Mouse (Mus musculus): Measurements from ENCODE around the gene Nek11. TPM values are rescaled to one million over a fixed set of nuclear protein-coding genes. Genes with fewer than 3 reads are reported as not detected.

Nek11 gene
- total and polyA plus RNA-seq, 3 experiments: not detected

GRCm38 (mm10) chr9:105366199-105366598 lies 29.1 kb downstream of the Nek11 start:
- H3K9me3 ChIP-seq (replicated peaks): 0 out of 2 replicates have a peak, but pooled peaks cover 3% of the 10 kb centered on the region
- H3K4me3 ChIP-seq (ENCODE audit: low read depth, low read length): no peak overlapping the region
- H3K27me3 ChIP-seq (ENCODE audit: insufficient read depth, low read length): no peaks in the 10 kb centered on the region
- no peak for DNase-seq (ENCODE audit: low spot score)
- H3K4me1 ChIP-seq (ENCODE audit: insufficient read depth, low read depth, low read length): no peaks in the 10 kb centered on the region
- TF ChIP-seq TAL1 (conservative IDR thresholded peaks at IDR 0.05; ENCODE audit: low read depth, low read length): no peak
- no peak for TF ChIP-seq CTCF (IDR thresholded peaks at IDR 0.05; ENCODE audit: low read depth, low read length)
- TF ChIP-seq GATA2 (IDR thresholded peaks at IDR 0.05; ENCODE audit: borderline replicate concordance, low read depth, low read length): no peak
- TF ChIP-seq POLR2AphosphoS5 (IDR thresholded peaks at IDR 0.05; ENCODE audit: insufficient replicate concordance, low read depth, low read length): no peak
- TF ChIP-seq GATA1 (IDR thresholded peaks at IDR 0.05; ENCODE audit: borderline replicate concordance, low read length): no peak
- no peak for ATAC-seq (ENCODE audit: extremely low read depth, insufficient number of reproducible peaks, low FRiP score, poor library complexity, severe bottlenecking)
- H3K36me3 ChIP-seq (replicated peaks): no peaks in the 10 kb centered on the region

DNA sequence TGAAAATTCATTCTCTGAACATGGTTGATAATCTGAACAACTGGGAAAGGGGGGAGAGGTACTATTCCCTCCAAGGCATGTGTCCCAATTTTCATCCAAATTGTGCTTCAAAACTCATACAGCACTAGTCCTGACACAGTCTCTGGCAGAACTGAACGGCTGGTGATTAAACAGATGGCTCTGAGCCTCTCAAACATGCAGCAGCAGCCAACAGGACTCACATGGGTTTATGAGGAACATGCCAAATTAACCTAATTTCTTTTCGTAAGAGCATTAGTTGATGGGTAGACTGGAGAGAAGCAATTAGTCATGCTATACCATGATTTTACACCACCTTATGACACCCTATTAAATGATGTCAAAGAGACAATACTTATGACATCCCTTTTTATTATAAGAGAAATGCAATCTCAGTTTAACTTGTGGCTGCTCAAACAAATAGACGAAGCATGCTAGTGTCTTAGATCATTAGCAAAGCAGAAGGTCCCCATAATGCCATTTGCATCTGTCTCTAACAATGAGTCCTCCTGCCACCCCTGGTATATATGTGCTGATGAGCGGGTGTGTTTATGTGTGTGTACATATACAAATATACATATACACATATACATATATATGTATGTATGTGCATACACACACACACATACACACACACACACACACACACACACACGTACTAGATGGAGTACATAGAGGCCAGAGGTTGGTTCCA lies 31.6 kb downstream of the Nek11 start:
- TF ChIP-seq GATA1 (IDR thresholded peaks at IDR 0.05; ENCODE audit: borderline replicate concordance, low read length) (no peak), GATA2 (IDR thresholded peaks at IDR 0.05; ENCODE audit: borderline replicate concordance, low read depth, low read length) (no peak), CTCF (IDR thresholded peaks at IDR 0.05; ENCODE audit: low read depth, low read length) (no peak)
- ATAC-seq (ENCODE audit: extremely low read depth, insufficient number of reproducible peaks, low FRiP score, poor library complexity, severe bottlenecking): no peak
- H3K9me3 ChIP-seq (replicated peaks): 0 out of 2 replicates have a peak, but pooled peaks cover 3% of the 10 kb centered on the region

GRCm38 (mm10) chr9:105362181-105362580 lies 33.1 kb downstream of the Nek11 start:
- Histone ChIP-seq H3K9me3 (replicated peaks) (0 out of 2 replicates have a peak, but pooled peaks cover 3% of the 10 kb centered on the region), H3K4me3 (ENCODE audit: low read depth, low read length) (no peak overlapping the region), H3K27me3 (ENCODE audit: insufficient read depth, low read length) (no peaks in the 10 kb centered on the region), H3K36me3 (replicated peaks) (no peaks in the 10 kb centered on the region), H3K4me1 (ENCODE audit: insufficient read depth, low read depth, low read length) (no peaks in the 10 kb centered on the region)
- DNase-seq (ENCODE audit: low spot score): no peak
- TF ChIP-seq CTCF (IDR thresholded peaks at IDR 0.05; ENCODE audit: low read depth, low read length) (no peak), GATA2 (IDR thresholded peaks at IDR 0.05; ENCODE audit: borderline replicate concordance, low read depth, low read length) (no peak), TAL1 (conservative IDR thresholded peaks at IDR 0.05; ENCODE audit: low read depth, low read length) (no peak), POLR2AphosphoS5 (IDR thresholded peaks at IDR 0.05; ENCODE audit: insufficient replicate concordance, low read depth, low read length) (no peak)
- ATAC-seq (ENCODE audit: extremely low read depth, insufficient number of reproducible peaks, low FRiP score, poor library complexity, severe bottlenecking): no peak

More for the DNA sequence above, 31.6 kb downstream of the Nek11 start:
- H3K4me1 ChIP-seq (ENCODE audit: insufficient read depth, low read depth, low read length): no peaks in the 10 kb centered on the region
- no peak for DNase-seq (ENCODE audit: low spot score)
- H3K27me3 ChIP-seq (ENCODE audit: insufficient read depth, low read length): no peaks in the 10 kb centered on the region
- H3K36me3 ChIP-seq (replicated peaks): no peaks in the 10 kb centered on the region
- H3K4me3 ChIP-seq (ENCODE audit: low read depth, low read length): no peak overlapping the region

DNA sequence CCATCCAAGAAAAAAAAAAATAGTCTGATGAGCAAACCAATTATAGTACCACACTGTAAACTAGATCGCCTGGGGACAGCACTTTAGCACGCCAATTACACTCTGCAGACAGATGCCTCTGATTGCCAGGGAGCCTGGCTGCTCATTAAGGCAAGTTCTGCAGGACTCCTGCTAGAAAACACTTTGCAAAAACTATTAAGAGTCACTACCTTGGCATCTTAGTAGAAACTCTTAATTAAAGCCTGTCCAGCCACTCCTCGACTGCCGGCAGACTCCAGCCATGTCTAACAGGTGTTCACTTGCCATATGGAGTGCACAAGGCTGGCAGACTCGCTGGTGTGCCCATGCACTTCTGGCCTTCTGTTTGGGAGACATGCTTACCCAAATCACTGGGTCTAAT lies 46.3 kb downstream of the Nek11 start:
- no peaks in the 10 kb centered on the region for H3K27me3 ChIP-seq (ENCODE audit: insufficient read depth, low read length)
- no peak for ATAC-seq (ENCODE audit: extremely low read depth, insufficient number of reproducible peaks, low FRiP score, poor library complexity, severe bottlenecking)
- peaks cover 8% of the 10 kb centered on the region for H3K9me3 ChIP-seq (replicated peaks)
- DNase-seq (ENCODE audit: low spot score): no peak
- H3K4me1 ChIP-seq (ENCODE audit: insufficient read depth, low read depth, low read length): no peaks in the 10 kb centered on the region
- H3K36me3 ChIP-seq (replicated peaks): no peaks in the 10 kb centered on the region
- TF ChIP-seq POLR2AphosphoS5 (IDR thresholded peaks at IDR 0.05; ENCODE audit: insufficient replicate concordance, low read depth, low read length) (no peak), CTCF (IDR thresholded peaks at IDR 0.05; ENCODE audit: low read depth, low read length) (no peak), TAL1 (conservative IDR thresholded peaks at IDR 0.05; ENCODE audit: low read depth, low read length) (no peak), GATA2 (IDR thresholded peaks at IDR 0.05; ENCODE audit: borderline replicate concordance, low read depth, low read length) (no peak), GATA1 (IDR thresholded peaks at IDR 0.05; ENCODE audit: borderline replicate concordance, low read length) (no peak)
- H3K4me3 ChIP-seq (ENCODE audit: low read depth, low read length): no peak overlapping the region

GRCm38 (mm10) chr9:105348242-105349031 lies 46.9 kb downstream of the Nek11 start:
- TF ChIP-seq GATA2 (IDR thresholded peaks at IDR 0.05; ENCODE audit: borderline replicate concordance, low read depth, low read length): no peak
- TF ChIP-seq POLR2AphosphoS5 (IDR thresholded peaks at IDR 0.05; ENCODE audit: insufficient replicate concordance, low read depth, low read length): no peak
- no peak for TF ChIP-seq GATA1 (IDR thresholded peaks at IDR 0.05; ENCODE audit: borderline replicate concordance, low read length)
- TF ChIP-seq TAL1 (conservative IDR thresholded peaks at IDR 0.05; ENCODE audit: low read depth, low read length): no peak
- TF ChIP-seq CTCF (IDR thresholded peaks at IDR 0.05; ENCODE audit: low read depth, low read length): no peak
- DNase-seq (ENCODE audit: low spot score): no peak
- no peaks in the 10 kb centered on the region for H3K4me1 ChIP-seq (ENCODE audit: insufficient read depth, low read depth, low read length)
- H3K27me3 ChIP-seq (ENCODE audit: insufficient read depth, low read length): no peaks in the 10 kb centered on the region
- no peaks in the 10 kb centered on the region for H3K36me3 ChIP-seq (replicated peaks)
- peaks cover 8% of the 10 kb centered on the region for H3K9me3 ChIP-seq (replicated peaks)
- H3K4me3 ChIP-seq (ENCODE audit: low read depth, low read length): no peak overlapping the region
- no peak for ATAC-seq (ENCODE audit: extremely low read depth, insufficient number of reproducible peaks, low FRiP score, poor library complexity, severe bottlenecking)

DNA sequence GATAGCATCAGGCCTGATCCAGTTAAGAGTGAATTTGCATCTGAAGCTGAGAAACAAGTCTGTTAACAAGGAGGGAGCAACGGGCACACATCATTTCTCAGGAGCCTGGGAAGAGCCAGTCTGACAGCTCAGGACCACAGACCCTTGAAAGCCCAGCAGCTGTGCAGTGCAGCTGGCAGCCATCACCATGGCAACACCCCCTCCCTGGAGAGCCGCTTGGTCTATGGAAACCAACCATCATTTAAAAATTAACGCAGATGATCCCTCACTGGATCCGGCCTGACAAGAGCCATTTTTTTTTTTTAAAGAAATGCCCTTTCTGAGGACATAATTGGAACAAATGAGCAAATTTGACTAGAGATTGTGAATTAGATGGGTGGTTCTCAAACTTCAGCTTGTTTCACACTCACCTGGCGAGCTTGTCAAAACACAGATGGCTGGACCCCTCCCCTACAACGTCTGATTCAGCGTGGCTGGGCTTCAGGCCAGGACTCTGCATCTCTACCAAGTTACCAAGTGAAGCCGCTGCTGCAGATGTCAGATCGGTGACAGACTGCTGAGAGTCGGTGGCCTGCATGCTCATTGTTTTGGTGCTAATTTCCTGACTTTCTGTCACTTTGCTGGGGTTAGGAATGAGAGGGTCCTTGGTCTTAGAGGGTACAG lies 52.2 kb downstream of the Nek11 start:
- no peak for ATAC-seq (ENCODE audit: extremely low read depth, insufficient number of reproducible peaks, low FRiP score, poor library complexity, severe bottlenecking)
- no peak overlapping the region for H3K4me3 ChIP-seq (ENCODE audit: low read depth, low read length)
- TF ChIP-seq POLR2AphosphoS5 (IDR thresholded peaks at IDR 0.05; ENCODE audit: insufficient replicate concordance, low read depth, low read length): no peak
- no peaks in the 10 kb centered on the region for H3K27me3 ChIP-seq (ENCODE audit: insufficient read depth, low read length)
- H3K9me3 ChIP-seq (replicated peaks): peaks cover 4% of the 10 kb centered on the region
- H3K36me3 ChIP-seq (replicated peaks): no peaks in the 10 kb centered on the region
- no peaks in the 10 kb centered on the region for H3K4me1 ChIP-seq (ENCODE audit: insufficient read depth, low read depth, low read length)
- no peak for DNase-seq (ENCODE audit: low spot score)

Data from G1E (cell line).